15 mouse cellular contexts compared by ENCODE assay signal in the genomic region with DNA sequence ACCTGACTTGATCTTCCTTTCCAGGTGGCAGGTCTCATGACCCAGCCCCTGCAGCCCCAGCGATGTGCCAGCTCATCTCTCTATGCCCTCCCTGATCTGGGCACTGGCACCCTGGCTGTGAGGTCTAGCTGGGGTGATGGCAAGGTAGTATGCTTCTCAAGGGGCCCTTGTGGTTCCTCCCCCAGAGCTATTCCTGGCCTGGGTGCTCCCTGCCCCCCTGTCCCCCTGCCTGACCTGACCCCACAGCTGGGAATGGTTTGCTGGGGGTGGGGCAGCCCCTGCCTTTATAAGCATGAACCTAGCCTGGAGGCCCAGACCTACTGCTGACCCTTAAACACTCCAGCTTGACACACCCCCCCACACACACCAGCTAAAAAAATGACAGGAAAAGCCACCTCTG. TPM values are rescaled to one million over a fixed set of nuclear protein-coding genes. Genes with fewer than 3 reads are reported as not detected.
A peak's percentile ranks its signal among the peaks of the same experiment; 100 is the strongest.
DNase-seq lines count a peak whose midpoint lies in the region; ATAC-seq and TF ChIP-seq lines count a peak whose summit lies in the region.
"Had no signal": no experiment of that assay in that cellular context is flagged by ENCODE, and none has a peak within 500 bp of the region (broad histone marks: within the 10 kb centered on the region; RNA-seq: fewer than 3 reads in every experiment).

Gene Mybph, plus strand, starts transcription at position 323 of the 400 bp plus-strand sequence.

- no peak for TF ChIP-seq EP300 in stomach, postnatal 0 days (optimal IDR thresholded peaks at IDR 0.05)

- ATAC-seq in heart, embryonic 11.5 days (replicated peaks; ENCODE audit: insufficient number of reproducible peaks, low FRiP score, low TSS enrichment): no peak
- no peak for ATAC-seq in stomach, embryonic 16.5 days (ENCODE audit: insufficient read depth, low FRiP score)
- no peak for ATAC-seq in stomach, postnatal 0 days (ENCODE audit: low FRiP score, low TSS enrichment)
- ATAC-seq: CD4-positive, CD25-positive, alpha-beta regulatory T cell, adult 4 months; forebrain, embryonic 13.5 days had no signal

- no peaks in the 10 kb centered on the region for H3K9me3 ChIP-seq in heart, embryonic 11.5 days (replicated peaks; ENCODE audit: control insufficient read depth, low read length)
- no peaks in the 10 kb centered on the region for H3K9me3 ChIP-seq in stomach, embryonic 16.5 days (replicated peaks; ENCODE audit: control insufficient read depth, low read length)
- H3K9me3 ChIP-seq in stomach, postnatal 0 days (ENCODE audit: control insufficient read depth, low read length): no peaks in the 10 kb centered on the region
- H3K9me3 ChIP-seq: forebrain, embryonic 13.5 days; kidney, embryonic 15.5 days had no signal

- H3K36me3 ChIP-seq in heart, embryonic 11.5 days (ENCODE audit: control insufficient read depth, insufficient read depth, low read length): no peaks in the 10 kb centered on the region
- H3K36me3 ChIP-seq in stomach, embryonic 16.5 days (ENCODE audit: control insufficient read depth, insufficient read depth, low read length): no peaks in the 10 kb centered on the region
- H3K36me3 ChIP-seq in stomach, postnatal 0 days (ENCODE audit: control insufficient read depth, insufficient read depth, low read length): no peaks in the 10 kb centered on the region
- H3K36me3 ChIP-seq: kidney, embryonic 15.5 days had no signal

- H3K27ac ChIP-seq in heart, embryonic 11.5 days (ENCODE audit: low read depth, low read length): no peak within 1 kb of the TSS
- no peak within 1 kb of the TSS for H3K27ac ChIP-seq in stomach, embryonic 16.5 days (ENCODE audit: low read length)
- no peak within 1 kb of the TSS for H3K27ac ChIP-seq in stomach, postnatal 0 days (replicated peaks)
- H3K27ac ChIP-seq: forebrain, embryonic 13.5 days; heart, adult 2 months; kidney, embryonic 15.5 days had no signal

- H3K4me2 ChIP-seq in heart, embryonic 11.5 days: no peak within 1 kb of the TSS; the same call in 1 of the 2 replicates
- no peak within 1 kb of the TSS for H3K4me2 ChIP-seq in stomach, embryonic 16.5 days (ENCODE audit: low read depth, low read length)
- H3K4me2 ChIP-seq in stomach, postnatal 0 days (replicated peaks; ENCODE audit: low read depth): no peak within 1 kb of the TSS
- H3K4me2 ChIP-seq: forebrain, embryonic 13.5 days; kidney, embryonic 15.5 days; lung, embryonic 14.5 days had no signal

- WGBS in heart, embryonic 11.5 days (ENCODE audit: insufficient replicate concordance): 63% methylated on average over 1 of the region's 1 CpGs
- WGBS in stomach, embryonic 16.5 days: 100% methylated on average over 1 of the region's 1 CpGs
- 67% methylated on average over 1 of the region's 1 CpGs for WGBS in stomach, postnatal 0 days

- H3K27me3 ChIP-seq in heart, embryonic 11.5 days (ENCODE audit: control insufficient read depth, insufficient read depth, low read length): no peaks in the 10 kb centered on the region; the same call in 1 of the 2 replicates
- H3K27me3 ChIP-seq in stomach, embryonic 16.5 days (ENCODE audit: control insufficient read depth, insufficient read depth, low read length): no peaks in the 10 kb centered on the region
- no peaks in the 10 kb centered on the region for H3K27me3 ChIP-seq in stomach, postnatal 0 days (ENCODE audit: control insufficient read depth, insufficient read depth, low read length)
- H3K27me3 ChIP-seq: forebrain, embryonic 13.5 days had no signal

- intact Hi-C loops in heart, postnatal 14 days (cut with DNase I): no loop called here
- intact Hi-C loops in gastrocnemius, postnatal 14 days (cut with DNase I; ENCODE audit: low total_unique reads): no loop called here

- DNase-seq in heart, postnatal 14 days: no peak
- no peak for DNase-seq in stomach, postnatal 0 days (ENCODE audit: low spot score)
- peak; percentile 53 for DNase-seq in gastrocnemius, postnatal 14 days
- no peak for DNase-seq in natural killer cell, adult 2 months (ENCODE audit: low spot score in 2 of 2)
- no peak for DNase-seq in embryo, embryonic 10.5 days (ENCODE audit: low spot score)
- DNase-seq in spleen, postnatal 4 days (ENCODE audit: low spot score in 2 of 2): no peak
- DNase-seq: heart, adult 2 months; lung, embryonic 14.5 days; right cerebral cortex, postnatal 4 days had no signal

- H3K9ac ChIP-seq in heart, embryonic 11.5 days (ENCODE audit: low read depth, low read length): peak within 1 kb of the TSS; percentile 12; the same call in 1 of the 2 replicates
- 0 out of 2 replicates have a peak within 1 kb of the TSS, but pooled peaks have one; percentile 9 for H3K9ac ChIP-seq in stomach, embryonic 16.5 days (ENCODE audit: low read length)
- no peak within 1 kb of the TSS for H3K9ac ChIP-seq in stomach, postnatal 0 days (ENCODE audit: low read length)
- H3K9ac ChIP-seq: forebrain, embryonic 13.5 days; kidney, embryonic 15.5 days; lung, embryonic 14.5 days had no signal

- no peak for TF ChIP-seq CTCF in stomach, postnatal 0 days (IDR thresholded peaks at IDR 0.05; ENCODE audit: low read depth)

- H3K4me3 ChIP-seq in heart, embryonic 11.5 days (ENCODE audit: low read depth, low read length): no peak within 1 kb of the TSS
- H3K4me3 ChIP-seq in stomach, embryonic 16.5 days (replicated peaks; ENCODE audit: low read length): no peak within 1 kb of the TSS
- no peak within 1 kb of the TSS for H3K4me3 ChIP-seq in stomach, postnatal 0 days (ENCODE audit: low read depth, low read length)
- H3K4me3 ChIP-seq: forebrain, embryonic 13.5 days; heart, adult 2 months; kidney, embryonic 15.5 days had no signal

- peaks cover 41% of the 10 kb centered on the region for H3K4me1 ChIP-seq in heart, embryonic 11.5 days (ENCODE audit: control insufficient read depth, insufficient read depth, low read length)
- peaks cover 14% of the 10 kb centered on the region for H3K4me1 ChIP-seq in stomach, embryonic 16.5 days (ENCODE audit: control insufficient read depth, insufficient read depth, low read length)
- peaks cover 4% of the 10 kb centered on the region; the same call in 1 of the 2 replicates for H3K4me1 ChIP-seq in stomach, postnatal 0 days (replicated peaks; ENCODE audit: control insufficient read depth, insufficient read depth)

RNA-seq across cellular contexts. Expression of gene Mybph, which starts in this region (rescaled TPM):
- 1.0 and 1.2 TPM in 2 replicates for polyA plus RNA-seq in heart, embryonic 11.5 days (2014; fragmentation: Nextera tagmentation; extraction: Ambion mirVana)
- total RNA-seq in heart, postnatal 14 days (2021): not detected
- polyA plus RNA-seq in stomach, embryonic 16.5 days (2015; fragmentation: Nextera tagmentation; extraction: Ambion mirVana): 0.35 and 9.0 TPM in 2 replicates
- polyA plus RNA-seq in stomach, postnatal 0 days (2015; fragmentation: Nextera tagmentation; extraction: Ambion mirVana): 1.6 and 2.2 TPM in 2 replicates
- total RNA-seq in gastrocnemius, postnatal 14 days (2021): 100 to 1,000 TPM; 716 to 830 TPM
- total RNA-seq: common myeloid progenitor, adult 5-6 weeks; heart, adult 2 months had no signal
- polyA plus RNA-seq: CD4-positive, CD25-positive, alpha-beta regulatory T cell, adult 4 months; forebrain, embryonic 13.5 days; lung, embryonic 14.5 days had no signal

Comparison
In these comparisons a context has a peak if more than half of its experiments do, and no peak if none do; other contexts are left out.
1. RNA of gene Mybph (total RNA-seq): 716 to 830 TPM in gastrocnemius, postnatal 14 days; not detected in heart, postnatal 14 days; every median in the first group is over 100 times any median in the second.